ENCODE assay signal across 9 mouse cellular contexts in the genomic region with DNA sequence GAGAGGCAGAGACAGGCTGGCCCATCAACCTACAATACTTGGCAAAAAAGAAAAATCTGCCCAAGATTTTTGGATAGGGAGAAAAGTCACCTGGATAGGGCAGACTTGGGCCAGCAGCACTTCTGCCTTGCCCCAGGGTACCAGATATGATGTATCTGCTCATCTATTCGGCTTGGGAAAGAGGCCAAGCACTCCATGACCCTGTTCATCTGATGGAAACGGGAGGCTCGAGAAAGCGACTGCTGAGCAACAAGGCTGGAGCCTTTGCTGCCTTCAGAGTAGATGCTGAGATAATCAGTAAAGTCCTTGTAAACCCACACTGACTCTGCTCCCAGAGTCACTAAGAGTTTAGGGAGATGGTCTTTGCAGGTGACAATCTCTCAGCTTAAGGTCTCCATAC. TPM values are rescaled to one million over a fixed set of nuclear protein-coding genes. Genes with fewer than 3 reads are reported as not detected.
DNase-seq lines count a peak whose midpoint lies in the region; ATAC-seq lines count a peak whose summit lies in the region.
"Had no signal": no experiment of that assay in that cellular context is flagged by ENCODE, and none has a peak within 500 bp of the region (broad histone marks: within the 10 kb centered on the region; RNA-seq: fewer than 3 reads in every experiment).

No protein-coding gene starts in this region.

- H3K4me3 ChIP-seq in heart, embryonic 14.5 days (ENCODE audit: control insufficient read depth in 1 of 2, insufficient read depth in 1 of 2, low read depth in 1 of 2, low read length in 2 of 2): peak overlapping the region; percentile 74 to 94; a peak in 3 of 4 replicates
- peak overlapping the region; percentile 63 for H3K4me3 ChIP-seq in hindbrain, embryonic 10.5 days
- H3K4me3 ChIP-seq in midbrain, embryonic 12.5 days: no peak overlapping the region

- H3K9me3 ChIP-seq in heart, embryonic 14.5 days (ENCODE audit: control insufficient read depth, low read length): peaks cover 3% of the 10 kb centered on the region; the same call in 1 of the 2 replicates
- H3K9me3 ChIP-seq in hindbrain, embryonic 10.5 days: peaks cover 5% of the 10 kb centered on the region
- no peaks in the 10 kb centered on the region for H3K9me3 ChIP-seq in midbrain, embryonic 12.5 days

- no peak for ATAC-seq in heart, embryonic 14.5 days (ENCODE audit: insufficient number of reproducible peaks, insufficient read depth, low FRiP score, low read depth)
- ATAC-seq in midbrain, embryonic 12.5 days (ENCODE audit: low FRiP score, low read depth): no peak

- intact Hi-C loops in heart, postnatal 36 days (cut with DNase I): no loop called here

- H3K36me3 ChIP-seq in heart, embryonic 14.5 days (ENCODE audit: control insufficient read depth, insufficient read depth, low read length): peaks cover 40% of the 10 kb centered on the region
- peaks cover 49% of the 10 kb centered on the region for H3K36me3 ChIP-seq in hindbrain, embryonic 10.5 days
- peaks cover 24% of the 10 kb centered on the region for H3K36me3 ChIP-seq in midbrain, embryonic 12.5 days

- WGBS in heart, embryonic 14.5 days: 83% methylated on average over 4 of the region's 4 CpGs
- WGBS in hindbrain, embryonic 10.5 days: 89% methylated on average over 4 of the region's 4 CpGs
- 89% methylated on average over 4 of the region's 4 CpGs for WGBS in midbrain, embryonic 12.5 days

- DNase-seq in heart, postnatal 36 days: no peak
- DNase-seq in cerebellum, postnatal 10 days: peak; percentile 24 to 28
- no peak for DNase-seq in hindbrain, embryonic 10.5 days (ENCODE audit: low spot score)
- DNase-seq in frontal cortex, postnatal 10 days (ENCODE audit: low spot score in 2 of 2): no peak
- DNase-seq in layer of hippocampus, postnatal 25 days (ENCODE audit: extremely low spot score in 1 of 2, low spot score in 1 of 2): no peak
- no peak for DNase-seq in testis, postnatal 10 days (ENCODE audit: low spot score)

- 0 out of 2 replicates have a peak overlapping the region, but pooled peaks have one; percentile 23 for H3K9ac ChIP-seq in heart, embryonic 14.5 days (ENCODE audit: low read length)
- peak overlapping the region; percentile 55 for H3K9ac ChIP-seq in midbrain, embryonic 12.5 days (replicated peaks)

- no peaks in the 10 kb centered on the region for H3K27me3 ChIP-seq in heart, embryonic 14.5 days (ENCODE audit: control insufficient read depth, insufficient read depth, low read length)
- no peaks in the 10 kb centered on the region for H3K27me3 ChIP-seq in hindbrain, embryonic 10.5 days (ENCODE audit: insufficient read depth, poor library complexity, severe bottlenecking)
- no peaks in the 10 kb centered on the region for H3K27me3 ChIP-seq in midbrain, embryonic 12.5 days
- H3K27me3 ChIP-seq: Patski had no signal

- H3K4me1 ChIP-seq in heart, embryonic 14.5 days (ENCODE audit: control insufficient read depth in 2 of 2, insufficient read depth in 2 of 2, low read length in 2 of 2): peaks cover 17 to 41% of the 10 kb centered on the region in 2 experiments
- H3K4me1 ChIP-seq in hindbrain, embryonic 10.5 days (replicated peaks): peaks cover 32% of the 10 kb centered on the region
- H3K4me1 ChIP-seq in midbrain, embryonic 12.5 days: peaks cover 31% of the 10 kb centered on the region

- H3K4me2 ChIP-seq in heart, embryonic 14.5 days (ENCODE audit: low read length): peak overlapping the region; percentile 87
- H3K4me2 ChIP-seq in midbrain, embryonic 12.5 days (replicated peaks): peak overlapping the region; percentile 76

- no peak overlapping the region for H3K27ac ChIP-seq in heart, embryonic 14.5 days (replicated peaks in 1 of 2; ENCODE audit: control insufficient read depth in 1 of 2, insufficient read depth in 1 of 2, low read depth in 2 of 2, low read length in 2 of 2)
- H3K27ac ChIP-seq in hindbrain, embryonic 10.5 days: no peak overlapping the region
- no peak overlapping the region for H3K27ac ChIP-seq in midbrain, embryonic 12.5 days (replicated peaks)

RNA-seq across cellular contexts. Expression of gene Dbi, which starts 1.5 kb away (rescaled TPM):
- 768 and 775 TPM in 2 replicates for polyA plus RNA-seq in heart, embryonic 14.5 days (2014; fragmentation: Nextera tagmentation; extraction: Ambion mirVana)
- 100 to 1,000 TPM; 268 to 306 TPM for total RNA-seq in heart, postnatal 36 days (2021)
- 764 and 766 TPM in 2 replicates for polyA plus RNA-seq in hindbrain, embryonic 10.5 days (2016; fragmentation: Nextera tagmentation; extraction: Ambion mirVana)
- polyA plus RNA-seq in midbrain, embryonic 12.5 days (2016; fragmentation: Nextera tagmentation; extraction: Ambion mirVana): 590 and 616 TPM in 2 replicates
- 100 to 1,000 TPM; 387 to 439 TPM for total RNA-seq in layer of hippocampus, postnatal 25 days (2021)

RNA-seq across cellular contexts. Expression of gene 3110009E18Rik, which starts 1.6 kb away (rescaled TPM):
- 11.1 and 12.4 TPM in 2 replicates for polyA plus RNA-seq in heart, embryonic 14.5 days (2014; fragmentation: Nextera tagmentation; extraction: Ambion mirVana)
- total RNA-seq in heart, postnatal 36 days (2021): 1 to 10 TPM; 4.3 to 7.5 TPM
- polyA plus RNA-seq in hindbrain, embryonic 10.5 days (2016; fragmentation: Nextera tagmentation; extraction: Ambion mirVana): 22.6 and 26.0 TPM in 2 replicates
- 24.5 and 25.3 TPM in 2 replicates for polyA plus RNA-seq in midbrain, embryonic 12.5 days (2016; fragmentation: Nextera tagmentation; extraction: Ambion mirVana)
- 10 to 100 TPM in 1 of 2 experiments, 1 to 10 TPM in 1; 9.2 to 10.1 TPM for total RNA-seq in layer of hippocampus, postnatal 25 days (2021)

RNA-seq across cellular contexts. Expression of gene Tmem37, which starts 45.5 kb away (rescaled TPM):
- 15.1 and 15.7 TPM in 2 replicates for polyA plus RNA-seq in heart, embryonic 14.5 days (2014; fragmentation: Nextera tagmentation; extraction: Ambion mirVana)
- 1 to 10 TPM; 5.4 to 8.8 TPM for total RNA-seq in heart, postnatal 36 days (2021)
- polyA plus RNA-seq in hindbrain, embryonic 10.5 days (2016; fragmentation: Nextera tagmentation; extraction: Ambion mirVana): 10.0 and 10.4 TPM in 2 replicates
- 7.6 and 8.9 TPM in 2 replicates for polyA plus RNA-seq in midbrain, embryonic 12.5 days (2016; fragmentation: Nextera tagmentation; extraction: Ambion mirVana)
- 1 to 10 TPM in 1 of 2 experiments, under 1 TPM in 1; 0.94 to 1.1 TPM for total RNA-seq in layer of hippocampus, postnatal 25 days (2021)

Comparison
In these comparisons a context has a peak if more than half of its experiments do, and no peak if none do; other contexts are left out.
1. DNase-seq: peak in cerebellum, postnatal 10 days (2 of 2); none in heart, postnatal 36 days (0 of 2), hindbrain, embryonic 10.5 days (single experiment), frontal cortex, postnatal 10 days (0 of 2), layer of hippocampus, postnatal 25 days (0 of 2) and testis, postnatal 10 days (single experiment).